Mouse (Mus musculus): ENCODE data around the gene Cabcoco1.

- TF ChIP-seq POLR2A (IDR thresholded peaks at IDR 0.05; ENCODE audit: extremely low read depth, insufficient read depth, low read length) (no peak), CTCF (IDR thresholded peaks at IDR 0.05; ENCODE audit: extremely low read depth, insufficient read depth, low read length) (no peak)
Measured at GRCm38 (mm10) chr10:68391640-68392039, 150.1 kb downstream of the Cabcoco1 start.
